Mouse (Mus musculus): ENCODE data around the gene Pgbd1. TPM values are rescaled to one million over a fixed set of nuclear protein-coding genes. Genes with fewer than 3 reads are reported as not detected.

Pgbd1 gene
- polyA plus RNA-seq, 2 experiments, result 1.2 to 1.3 TPM

GRCm38 (mm10) chr13:21415750-21416149 lies 25.1 kb downstream of the Pgbd1 start:
- no peak for DNase-seq (ENCODE audit: low read depth in 3 of 3, low spot score in 3 of 3)
- no peaks in the 10 kb centered on the region for H3K36me3 ChIP-seq (replicated peaks; ENCODE audit: control insufficient read depth, insufficient read depth, low read depth)
- peak overlapping the region; percentile 99 for H3K27ac ChIP-seq
- WGBS (ENCODE audit: insufficient replicate concordance), result 60% methylated on average over 2 of the region's 2 CpGs
- H3K27me3 ChIP-seq (ENCODE audit: control insufficient read depth, insufficient read depth, low read length), result no peaks in the 10 kb centered on the region
- peak overlapping the region; percentile 71 for H3K4me2 ChIP-seq (ENCODE audit: low read depth)
- no peak for ATAC-seq (ENCODE audit: insufficient read depth)
- peak overlapping the region; percentile 63 for H3K9ac ChIP-seq (replicated peaks)
- no peak overlapping the region for H3K4me3 ChIP-seq (ENCODE audit: insufficient read depth in 1 of 2, low read depth in 2 of 2, low read length in 2 of 2)
- no peaks in the 10 kb centered on the region for H3K9me3 ChIP-seq (ENCODE audit: control insufficient read depth, low read length)
- H3K4me1 ChIP-seq (replicated peaks; ENCODE audit: control insufficient read depth in 2 of 2, insufficient read depth in 2 of 2, low read length in 1 of 2), result peaks cover 63 to 69% of the 10 kb centered on the region in 2 experiments
- TF ChIP-seq EP300 (IDR thresholded peaks at IDR 0.05; ENCODE audit: low read depth) (no peak), CTCF (IDR thresholded peaks at IDR 0.05; ENCODE audit: low read depth) (no peak)

DNA sequence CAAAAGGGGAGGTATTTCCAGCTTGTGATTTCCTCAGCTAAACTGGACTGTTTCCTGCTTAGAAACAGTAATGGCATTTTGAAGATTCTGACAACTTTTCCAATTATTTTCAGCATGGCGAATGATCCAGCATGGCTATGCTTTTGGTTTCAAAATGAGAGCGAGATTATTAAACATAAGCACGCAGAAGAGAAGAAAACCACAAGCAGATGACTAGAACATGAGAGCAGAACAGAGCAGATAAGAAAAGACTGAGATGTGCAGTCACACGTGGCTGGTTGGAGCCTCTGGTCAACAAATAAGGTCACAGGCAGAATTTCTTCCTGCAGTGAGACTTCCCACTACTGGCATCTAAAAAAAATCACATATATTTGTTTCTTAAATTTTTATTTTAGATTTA lies 25.6 kb downstream of the Pgbd1 start:
- peaks cover 61 to 69% of the 10 kb centered on the region in 2 experiments for H3K4me1 ChIP-seq (replicated peaks; ENCODE audit: control insufficient read depth in 2 of 2, insufficient read depth in 2 of 2, low read length in 1 of 2)
- DNase-seq (ENCODE audit: low read depth in 3 of 3, low spot score in 3 of 3), result no peak
- no peaks in the 10 kb centered on the region for H3K27me3 ChIP-seq (ENCODE audit: control insufficient read depth, insufficient read depth, low read length)
- TF ChIP-seq EP300 (IDR thresholded peaks at IDR 0.05; ENCODE audit: low read depth), result peak; percentile 22; the same call in 1 of the 2 replicates
- TF ChIP-seq CTCF (IDR thresholded peaks at IDR 0.05; ENCODE audit: low read depth), result no peak
- H3K27ac ChIP-seq, result peak overlapping the region; percentile 99
- ATAC-seq (ENCODE audit: insufficient read depth), result peak; percentile 49; the same call in 1 of the 2 replicates
- H3K36me3 ChIP-seq (replicated peaks; ENCODE audit: control insufficient read depth, insufficient read depth, low read depth), result no peaks in the 10 kb centered on the region
- WGBS (ENCODE audit: insufficient replicate concordance), result 22% methylated on average over 4 of the region's 4 CpGs
- peak overlapping the region; percentile 63 for H3K9ac ChIP-seq (replicated peaks)
- peak overlapping the region in 1 of 2 experiments; percentile 26; a peak in 2 of 4 replicates for H3K4me3 ChIP-seq (ENCODE audit: insufficient read depth in 1 of 2, low read depth in 2 of 2, low read length in 2 of 2)
- H3K9me3 ChIP-seq (ENCODE audit: control insufficient read depth, low read length), result no peaks in the 10 kb centered on the region
- H3K4me2 ChIP-seq (ENCODE audit: low read depth), result peak overlapping the region; percentile 71

DNA sequence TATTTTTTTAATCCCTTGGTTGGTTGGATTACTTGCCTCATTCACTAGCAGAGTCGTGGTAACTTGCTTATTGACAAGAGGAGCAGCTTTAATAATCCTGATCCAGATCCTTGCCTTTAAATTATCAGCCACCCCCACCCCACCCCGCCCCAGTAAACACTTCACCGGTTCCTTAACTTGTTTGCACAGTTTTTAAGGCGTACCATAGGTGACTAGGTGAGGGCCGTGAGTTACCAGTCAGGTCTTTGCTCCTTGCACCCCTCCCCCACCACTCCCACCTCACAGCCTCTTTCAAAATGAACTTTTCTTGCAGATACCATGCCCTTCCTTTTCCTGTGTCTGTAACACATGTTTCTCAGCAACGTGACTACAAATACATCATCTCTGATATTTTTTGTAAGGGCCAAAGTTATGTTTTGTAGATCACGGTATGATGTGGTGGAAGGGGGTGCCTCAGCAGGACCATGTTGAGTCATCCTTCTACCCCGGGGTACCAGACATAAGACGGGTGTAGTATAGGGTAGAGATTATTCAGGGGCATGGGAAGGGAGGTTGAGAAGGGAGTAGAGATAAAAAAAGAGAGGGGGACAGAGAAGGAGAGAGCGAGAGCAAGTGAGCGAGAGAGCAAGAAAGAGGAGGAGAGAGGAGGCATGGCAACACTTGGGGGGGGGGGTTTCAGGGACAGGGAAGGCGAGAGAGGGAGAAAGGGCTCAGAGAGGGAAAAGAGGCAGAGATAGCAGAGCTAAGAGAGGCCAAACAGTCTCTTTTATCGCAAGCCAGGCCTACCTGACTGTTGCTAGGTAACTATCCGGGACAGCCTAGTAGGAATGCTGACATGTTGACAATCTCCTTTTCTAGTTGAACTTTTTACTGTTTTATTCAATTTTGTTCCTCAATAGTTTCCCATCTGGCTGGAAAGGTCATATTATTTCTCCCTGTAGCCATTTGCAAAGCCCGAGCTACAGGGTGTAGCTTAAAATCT lies 26.3 kb downstream of the Pgbd1 start:
- no peaks in the 10 kb centered on the region for H3K36me3 ChIP-seq (replicated peaks; ENCODE audit: control insufficient read depth, insufficient read depth, low read depth)
- no peak for TF ChIP-seq CTCF (IDR thresholded peaks at IDR 0.05; ENCODE audit: low read depth)
- no peak for TF ChIP-seq EP300 (IDR thresholded peaks at IDR 0.05; ENCODE audit: low read depth)
- no peaks in the 10 kb centered on the region for H3K9me3 ChIP-seq (ENCODE audit: control insufficient read depth, low read length)
- peaks cover 56 to 63% of the 10 kb centered on the region in 2 experiments for H3K4me1 ChIP-seq (replicated peaks; ENCODE audit: control insufficient read depth in 2 of 2, insufficient read depth in 2 of 2, low read length in 1 of 2)
- peak overlapping the region in 1 of 2 experiments; percentile 26; a peak in 2 of 4 replicates for H3K4me3 ChIP-seq (ENCODE audit: insufficient read depth in 1 of 2, low read depth in 2 of 2, low read length in 2 of 2)
- peak overlapping the region; percentile 63 for H3K9ac ChIP-seq (replicated peaks)
- peak overlapping the region; percentile 99 for H3K27ac ChIP-seq
- 19% methylated on average over 15 of the region's 15 CpGs for WGBS (ENCODE audit: insufficient replicate concordance)
- peak; percentile 72 to 79 (median 73) for DNase-seq (ENCODE audit: low read depth in 3 of 3, low spot score in 3 of 3)
- H3K4me2 ChIP-seq (ENCODE audit: low read depth), result peak overlapping the region; percentile 71
- ATAC-seq (ENCODE audit: insufficient read depth), result peak; percentile 79
- no peaks in the 10 kb centered on the region for H3K27me3 ChIP-seq (ENCODE audit: control insufficient read depth, insufficient read depth, low read length)

DNA sequence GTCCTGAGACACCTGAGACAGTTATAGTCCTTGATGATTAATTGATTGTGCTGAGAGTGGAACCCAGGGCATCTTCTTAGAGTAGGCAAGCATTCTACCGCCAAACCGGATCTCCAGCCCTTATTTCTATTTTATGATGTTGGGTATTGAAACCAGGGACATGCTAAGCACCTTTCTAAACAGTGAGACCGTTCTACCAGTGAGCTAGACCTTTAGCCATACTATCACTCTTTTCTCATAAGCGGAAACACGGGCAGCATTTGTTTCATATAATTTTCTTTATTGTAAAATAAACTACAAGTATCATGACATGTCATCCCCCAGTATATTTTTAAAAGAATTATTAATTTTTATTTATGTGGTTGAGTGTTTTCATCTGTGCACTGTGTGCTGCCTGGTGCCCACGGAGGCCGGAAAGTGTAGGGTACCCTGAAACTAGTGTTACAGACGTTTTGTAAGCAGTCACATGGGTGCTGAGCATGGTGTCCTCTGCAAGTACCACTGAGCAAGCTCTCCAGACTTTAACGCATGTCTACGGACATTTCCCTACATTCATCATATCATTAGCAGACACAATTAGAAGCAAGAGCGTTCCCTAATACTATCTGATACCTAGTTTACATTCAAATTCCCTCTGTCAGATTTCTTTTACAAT lies 31.9 kb downstream of the Pgbd1 start:
- Histone ChIP-seq H3K4me3 (ENCODE audit: insufficient read depth in 1 of 2, low read depth in 2 of 2, low read length in 2 of 2) (peak overlapping the region; percentile 52 to 62), H3K27ac (peak overlapping the region; percentile 49), H3K4me1 (replicated peaks; ENCODE audit: control insufficient read depth in 2 of 2, insufficient read depth in 2 of 2, low read length in 1 of 2) (peaks cover 21% of the 10 kb centered on the region in 2 experiments), H3K9ac (replicated peaks) (peak overlapping the region; percentile 79), H3K4me2 (ENCODE audit: low read depth) (peak overlapping the region; percentile 86), H3K36me3 (replicated peaks; ENCODE audit: control insufficient read depth, insufficient read depth, low read depth) (no peaks in the 10 kb centered on the region), H3K9me3 (ENCODE audit: control insufficient read depth, low read length) (no peaks in the 10 kb centered on the region), H3K27me3 (ENCODE audit: control insufficient read depth, insufficient read depth, low read length) (no peaks in the 10 kb centered on the region)
- WGBS (ENCODE audit: insufficient replicate concordance), result 59% methylated on average over 11 of the region's 11 CpGs
- no peak for TF ChIP-seq CTCF (IDR thresholded peaks at IDR 0.05; ENCODE audit: low read depth)
- no peak for TF ChIP-seq EP300 (IDR thresholded peaks at IDR 0.05; ENCODE audit: low read depth)
- ATAC-seq (ENCODE audit: insufficient read depth) (no peak), DNase-seq (ENCODE audit: low read depth in 3 of 3, low spot score in 3 of 3) (no peak)
